Mouse (Mus musculus) left cerebral cortex, postnatal 10 days (tissue): Measurements from ENCODE around the gene Slc38a4. TPM values are rescaled to one million over a fixed set of nuclear protein-coding genes. Genes with fewer than 3 reads are reported as not detected.

Experiments
- DNase-seq, 2 experiments: peaks; one replicate each; pipeline ENCODE4 v3.0.0; 2021 to 2022; ENCODE audit warnings: low spot score in 2 of 2, mixed read lengths in 1 of 2; ENCODE audit errors: extremely low spot score in 1 of 2
- intact Hi-C: fragments of 180-260 bp; cut with DNase I; formaldehyde crosslinking; loops from one replicate; pipeline ENCODE4 v1.15.1; 2025
- total RNA-seq, 2 experiments: library from RNA; stranded (reverse); gene quantifications; 2 replicates each; pipeline ENCODE4 v1.2.3; 2021

Slc38a4 gene
- total RNA-seq, 2 experiments from 2014 or later = 1.7 TPM

DNA sequence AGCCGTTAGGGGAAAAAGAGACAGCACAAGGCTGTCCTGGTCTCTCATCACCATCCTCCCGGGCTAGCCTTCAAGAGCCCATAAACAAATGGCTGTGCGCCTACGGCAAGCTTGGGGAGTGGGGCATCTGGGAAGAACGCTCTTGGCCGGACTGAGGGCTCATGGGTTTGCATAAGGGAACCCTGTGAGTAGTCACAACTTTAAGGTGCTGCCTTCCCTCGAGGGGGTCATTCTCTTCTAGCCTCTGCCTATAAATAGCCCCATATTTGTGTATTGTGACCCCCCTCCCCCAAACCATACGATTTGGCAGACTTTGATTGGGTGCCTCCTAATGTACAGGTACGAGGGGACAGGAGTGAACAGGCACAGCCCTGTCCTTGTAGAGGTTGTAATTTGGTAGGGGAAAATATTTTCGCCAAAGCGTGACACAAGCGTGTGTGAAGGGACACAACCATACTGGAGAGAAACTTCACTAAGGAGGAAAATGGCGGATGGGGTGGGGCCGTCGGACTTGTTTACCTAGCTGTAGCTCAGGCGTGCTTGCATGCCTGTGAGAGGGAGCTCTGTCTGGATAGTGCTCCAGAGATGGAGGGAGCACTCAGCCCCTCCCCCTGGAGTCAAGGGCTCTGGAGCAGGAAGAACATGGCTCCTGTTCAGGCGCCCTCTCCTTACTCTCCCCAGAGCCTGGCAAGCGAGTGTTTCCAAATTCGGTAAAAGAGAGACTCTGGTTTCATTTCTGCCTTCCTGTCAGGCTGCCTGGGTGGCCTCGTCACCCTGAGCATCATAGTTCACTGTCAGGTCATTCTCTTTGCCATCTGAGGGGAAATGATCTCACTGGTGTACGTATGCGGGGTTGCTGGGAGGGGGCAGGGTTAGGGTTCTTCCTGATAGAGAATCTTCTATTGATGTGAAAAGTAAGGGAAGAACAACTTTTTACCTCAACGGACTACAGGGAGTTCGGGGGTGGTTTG is 3.6 kb upstream of the Slc38a4 start:
- intact Hi-C loops = no loop called here
- no peak for DNase-seq

DNA sequence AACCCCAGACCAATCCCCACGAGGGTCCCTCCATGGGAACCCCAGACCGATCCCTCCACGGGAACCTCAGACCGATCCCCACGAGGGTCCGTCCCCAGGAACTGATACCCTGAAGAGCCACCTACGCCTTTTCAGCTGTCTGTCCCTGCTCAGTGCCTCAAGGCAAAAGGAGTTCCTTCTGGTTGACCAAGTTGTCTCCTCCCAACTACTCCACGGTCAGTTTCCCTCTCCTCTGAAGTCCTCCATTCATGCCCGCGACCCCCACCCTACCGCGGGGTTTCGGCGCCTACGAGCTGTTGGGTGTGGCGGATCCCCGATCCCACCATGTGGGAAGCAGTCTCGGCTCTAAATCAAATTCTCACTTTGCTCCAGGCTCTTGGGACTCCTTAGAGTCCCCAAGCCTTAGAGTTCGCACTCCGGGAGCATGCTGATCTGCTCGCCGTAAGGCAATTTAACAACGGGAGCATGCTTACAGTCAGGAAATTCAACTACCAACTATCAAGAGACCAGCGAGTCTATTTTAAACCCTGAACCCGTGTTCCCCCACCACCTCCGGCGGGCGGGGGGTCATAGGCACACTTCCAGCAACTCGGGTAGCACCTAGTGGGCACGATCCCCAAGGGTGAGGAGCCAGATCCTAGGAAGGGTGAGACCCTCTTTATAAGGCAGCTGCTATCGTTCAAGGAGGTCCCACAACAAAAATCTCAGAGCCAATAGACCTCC is 828 bp downstream of the Slc38a4 start:
- DNase-seq = no peak
- intact Hi-C loops = no loop called here

DNA sequence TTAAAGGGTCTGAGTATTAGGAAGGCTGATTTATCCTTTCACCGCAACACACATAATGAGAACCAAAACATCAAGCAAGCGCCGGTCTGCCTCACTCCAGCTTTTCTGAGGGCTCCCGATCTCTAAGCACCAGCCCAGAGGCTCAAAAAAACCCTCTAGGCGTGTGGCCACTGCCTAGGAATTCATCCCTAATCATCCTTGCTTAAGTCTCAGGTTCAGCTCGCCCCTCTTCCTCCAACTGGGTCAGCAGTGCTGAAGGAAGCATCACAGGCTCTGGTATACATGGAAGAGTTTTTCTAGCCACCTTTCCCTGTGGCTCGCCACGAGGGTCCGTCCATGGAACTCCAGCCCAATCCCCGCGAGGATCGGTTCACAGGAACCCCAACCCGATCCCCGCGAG is 1.6 kb downstream of the Slc38a4 start:
- intact Hi-C loops = no loop called here
- no peak for DNase-seq

DNA sequence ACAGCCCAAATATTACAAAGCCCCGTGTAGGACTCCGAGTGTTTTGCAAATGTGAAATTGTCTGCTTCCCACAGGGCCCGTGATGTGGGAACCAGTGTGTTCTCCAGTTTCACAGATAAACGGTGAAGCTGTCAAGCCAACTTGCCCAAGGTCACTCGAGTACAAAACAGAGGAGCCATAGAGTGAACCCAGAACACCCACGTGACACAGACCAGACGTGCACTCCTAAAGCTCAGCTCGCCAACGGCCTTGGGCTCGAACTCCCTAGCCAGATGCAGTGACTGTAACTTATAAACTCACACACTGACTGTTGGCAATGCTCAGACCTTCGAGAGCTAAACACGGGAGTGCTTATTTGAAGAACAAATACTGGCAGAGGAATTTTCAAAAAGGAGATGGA is 5.3 kb downstream of the Slc38a4 start:
- intact Hi-C loops = no loop called here
- DNase-seq = no peak

DNA sequence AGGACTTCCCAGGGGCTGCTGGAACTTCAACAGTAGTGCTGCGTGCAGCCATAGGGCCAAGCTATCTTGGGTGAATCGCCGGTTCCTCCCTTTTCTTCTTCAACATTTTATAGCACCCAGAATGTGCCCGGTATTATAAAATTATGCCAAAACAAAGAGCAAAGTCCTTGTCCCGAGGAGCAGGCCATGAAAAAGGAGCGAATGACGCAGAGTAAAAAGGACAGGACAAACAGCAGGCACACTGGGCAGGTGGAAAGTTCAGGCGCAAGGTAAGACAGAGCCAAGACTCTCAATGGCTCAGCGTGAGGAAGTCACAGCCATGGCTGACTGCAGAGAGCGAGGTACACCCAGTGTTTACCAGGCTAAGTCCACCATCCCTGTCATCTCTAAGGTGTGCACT is 5.7 kb downstream of the Slc38a4 start:
- no peak for DNase-seq
- intact Hi-C loops = no loop called here

- intact Hi-C loops = no loop called here
- no peak for DNase-seq
Observed at GRCm38 (mm10) chr15:97049281-97049841, 6.4 kb downstream of the Slc38a4 start.

DNA sequence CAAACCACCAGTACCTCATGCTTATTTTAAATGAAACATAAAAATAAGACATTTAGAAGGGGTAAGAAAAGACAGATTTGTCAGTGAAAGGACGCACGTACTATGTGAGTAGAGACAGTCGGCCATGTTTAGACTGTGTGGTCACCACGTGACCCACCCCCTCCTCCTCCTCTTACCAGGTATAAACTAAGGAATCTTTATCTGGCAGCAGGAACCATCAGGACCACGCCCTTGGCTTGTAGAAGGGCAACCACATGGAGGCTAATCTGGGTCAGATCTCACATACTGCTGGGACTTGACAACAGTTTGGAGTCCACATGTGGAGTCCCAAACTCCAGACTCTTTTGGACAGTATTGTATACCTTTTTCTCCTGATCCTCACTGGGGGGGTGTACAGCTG is 7.5 kb downstream of the Slc38a4 start:
- DNase-seq = no peak
- intact Hi-C loops = no loop called here

- DNase-seq = no peak
- intact Hi-C loops = no loop called here
Observed at GRCm38 (mm10) chr15:97043921-97044320, 11.8 kb downstream of the Slc38a4 start.

- DNase-seq = no peak
- intact Hi-C loops = no loop called here
Observed at GRCm38 (mm10) chr15:97042001-97042491, 13.7 kb downstream of the Slc38a4 start.

DNA sequence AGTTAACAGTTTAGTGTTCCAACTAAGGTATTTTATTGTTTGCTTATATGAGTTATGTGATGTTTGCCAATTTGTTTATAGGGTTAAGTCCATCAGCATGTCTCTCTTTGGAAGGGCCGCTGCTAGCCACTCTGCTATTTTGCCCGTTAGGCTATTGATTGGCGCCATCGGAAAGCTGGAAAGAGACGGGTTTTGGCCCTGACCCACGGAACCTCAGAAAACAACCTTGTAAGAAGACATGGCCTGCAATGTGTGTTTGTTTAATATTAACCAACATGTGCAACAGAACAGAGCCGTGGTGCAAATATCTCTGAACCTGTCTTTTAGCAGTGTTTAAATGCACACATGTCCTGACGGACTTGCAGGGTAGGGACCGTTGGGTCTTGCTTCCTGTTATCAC is 14.6 kb downstream of the Slc38a4 start:
- DNase-seq = no peak
- intact Hi-C loops = no loop called here

- intact Hi-C loops = no loop called here
Observed at GRCm38 (mm10) chr15:97037710-97038109, 18.0 kb downstream of the Slc38a4 start.

GRCm38 (mm10) chr15:97035892-97036291 is 19.9 kb downstream of the Slc38a4 start:
- DNase-seq = no peak
- intact Hi-C loops = no loop called here

More at GRCm38 (mm10) chr15:97037710-97038109, 18.0 kb downstream of the Slc38a4 start:
- DNase-seq = no peak

- intact Hi-C loops = no loop called here
- no peak for DNase-seq
Observed at GRCm38 (mm10) chr15:97033485-97033991, 22.2 kb downstream of the Slc38a4 start.

DNA sequence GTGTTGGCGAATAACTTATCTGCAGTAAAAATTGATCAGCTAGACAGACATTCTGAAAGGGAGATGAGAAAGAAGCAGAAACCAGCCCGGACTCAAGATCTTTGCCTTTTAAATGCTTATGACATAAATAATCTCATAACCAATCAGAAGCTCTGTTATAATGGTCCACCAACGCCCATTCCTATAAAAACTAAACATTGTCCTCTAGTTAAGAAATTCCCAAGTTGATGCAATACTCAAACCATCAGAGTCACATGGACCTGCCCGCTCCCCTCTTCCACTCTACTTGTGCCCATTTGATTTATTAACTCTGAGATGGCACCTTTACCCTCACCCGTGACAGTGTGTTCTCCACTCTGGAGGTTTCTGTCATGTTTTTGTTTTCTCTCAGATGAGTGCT is 23.9 kb downstream of the Slc38a4 start:
- no peak for DNase-seq
- intact Hi-C loops = no loop called here

GRCm38 (mm10) chr15:97030984-97031492 is 24.7 kb downstream of the Slc38a4 start:
- intact Hi-C loops = no loop called here
- DNase-seq = no peak

GRCm38 (mm10) chr15:97030136-97030535 is 25.6 kb downstream of the Slc38a4 start:
- intact Hi-C loops = no loop called here

GRCm38 (mm10) chr15:97029064-97029791 is 26.5 kb downstream of the Slc38a4 start:
- no peak for DNase-seq
- intact Hi-C loops = no loop called here

More at GRCm38 (mm10) chr15:97030136-97030535, 25.6 kb downstream of the Slc38a4 start:
- no peak for DNase-seq

GRCm38 (mm10) chr15:97028651-97029050 is 27.1 kb downstream of the Slc38a4 start:
- no peak for DNase-seq
- intact Hi-C loops = no loop called here
